Mouse (Mus musculus) intestine, postnatal 0 days (tissue): ENCODE results near the gene Gucy2d. TPM values are rescaled to one million over a fixed set of nuclear protein-coding genes. Genes with fewer than 3 reads are reported as not detected.

Experiments used
- ATAC-seq: fragments of 200-750 bp; cut with Nextera tagmentation; 2 replicates; pipeline ENCODE4 v1.8.0; 2017; ENCODE audit warnings: mild to moderate bottlenecking, moderate TSS enrichment, moderate library complexity
- H3K27ac ChIP-seq: fragments of 300-500 bp; sonication (generic); 2 replicates; pipeline ENCODE4 v1.5.1; 2014; ENCODE audit warnings: mild to moderate bottlenecking, low read depth, low read length, moderate library complexity
- H3K27me3 ChIP-seq: fragments of 300-500 bp; sonication (generic); replicated peaks from 2 replicates; pipeline ENCODE4 v1.6.1; 2014; ENCODE audit warnings: low read length, mixed read lengths; ENCODE audit not compliant: control insufficient read depth, insufficient read depth
- H3K36me3 ChIP-seq: fragments of 300-500 bp; sonication (generic); 2 replicates; pipeline ENCODE4 v1.6.1; 2014; ENCODE audit warnings: mild to moderate bottlenecking, moderate library complexity; ENCODE audit not compliant: control insufficient read depth, insufficient read depth
- H3K4me1 ChIP-seq: fragments of 300-500 bp; sonication (generic); replicated peaks from 2 replicates; pipeline ENCODE4 v1.6.1; 2014; ENCODE audit warnings: antibody characterized with exemption, low read length, mixed read lengths; ENCODE audit not compliant: control insufficient read depth, insufficient read depth
- H3K4me2 ChIP-seq: fragments of 300-500 bp; sonication (generic); replicated peaks from 2 replicates; pipeline ENCODE4 v1.6.1; 2014; ENCODE audit warnings: low read depth, mild to moderate bottlenecking, moderate library complexity
- H3K4me3 ChIP-seq: fragments of 300-500 bp; sonication (generic); 2 replicates; pipeline ENCODE4 v1.5.1; 2014; ENCODE audit warnings: low read depth, low read length
- H3K9ac ChIP-seq: fragments of 300-500 bp; sonication (generic); 2 replicates; pipeline ENCODE4 v1.6.1; 2014; ENCODE audit warnings: mild to moderate bottlenecking, low read depth, low read length
- H3K9me3 ChIP-seq: fragments of 300-500 bp; sonication (generic); 2 replicates; pipeline ENCODE4 v1.6.1; 2016; ENCODE audit warnings: mixed run types; ENCODE audit not compliant: control insufficient read depth
- CTCF ChIP-seq: sonication (generic); IDR thresholded peaks from 2 replicates; pipeline ENCODE4 v1.5.1; 2016; ENCODE audit warnings: low read depth, mild to moderate bottlenecking, control low read depth, antibody characterized with exemption, moderate library complexity
- WGBS: fragments of 180-500 bp; shearing (Covaris S2); extraction: QIAGEN DNeasy Blood & Tissue Kit; methylation state at CpG from one replicate; pipeline ENCODE4 v1.1.7; 2014; 5-methylcytosine and 5-hydroxymethylcytosine counted together
- polyA plus RNA-seq: library from polyadenylated mRNA; unstranded; fragments of >200 nt; fragmentation: Nextera tagmentation; extraction: Ambion mirVana; gene quantifications from 2 replicates; pipeline ENCODE4 v1.2.1, GENCODE M21; 2015

The Gucy2d gene
- polyA plus RNA-seq, 1 experiment from 2014 or later, result 4.5 TPM

GRCm38 (mm10) chr7:98423546-98423945, 16.7 kb upstream of the Gucy2d start:
- 67% methylated on average over 11 of the region's 11 CpGs for WGBS
- Histone ChIP-seq H3K9me3 (no peaks in the 10 kb centered on the region), H3K36me3 (no peaks in the 10 kb centered on the region), H3K27me3 (no peaks in the 10 kb centered on the region), H3K4me1 (no peaks in the 10 kb centered on the region), H3K4me3 (no peak overlapping the region), H3K9ac (no peak overlapping the region), H3K4me2 (no peak overlapping the region), H3K27ac (no peak overlapping the region)
- no peak for TF ChIP-seq CTCF
- no peak for ATAC-seq

- H3K9me3 ChIP-seq, result no peaks in the 10 kb centered on the region
- no peak overlapping the region for H3K4me3 ChIP-seq
- H3K9ac ChIP-seq, result no peak overlapping the region
- no peaks in the 10 kb centered on the region for H3K27me3 ChIP-seq
- 71% methylated on average over 6 of the region's 6 CpGs for WGBS
- no peak overlapping the region for H3K27ac ChIP-seq
- TF ChIP-seq CTCF, result no peak
- H3K4me1 ChIP-seq, result no peaks in the 10 kb centered on the region
- no peak for ATAC-seq
- no peaks in the 10 kb centered on the region for H3K36me3 ChIP-seq
- no peak overlapping the region for H3K4me2 ChIP-seq
Observed at GRCm38 (mm10) chr7:98424396-98424795, 15.8 kb upstream of the Gucy2d start.

- H3K27ac ChIP-seq, result no peak overlapping the region
- H3K4me1 ChIP-seq, result no peaks in the 10 kb centered on the region
- no peak overlapping the region for H3K4me3 ChIP-seq
- TF ChIP-seq CTCF, result no peak
- H3K9ac ChIP-seq, result no peak overlapping the region
- H3K27me3 ChIP-seq, result no peaks in the 10 kb centered on the region
- no peak for ATAC-seq
- no peak overlapping the region for H3K4me2 ChIP-seq
- H3K9me3 ChIP-seq, result no peaks in the 10 kb centered on the region
- WGBS, result 71% methylated on average over 3 of the region's 3 CpGs
- H3K36me3 ChIP-seq, result no peaks in the 10 kb centered on the region
Observed at GRCm38 (mm10) chr7:98425551-98425950, 14.7 kb upstream of the Gucy2d start.

- no peak overlapping the region for H3K4me3 ChIP-seq
- 63% methylated on average over 5 of the region's 5 CpGs for WGBS
- no peaks in the 10 kb centered on the region for H3K9me3 ChIP-seq
- ATAC-seq, result no peak
- no peak overlapping the region for H3K27ac ChIP-seq
- H3K27me3 ChIP-seq, result no peaks in the 10 kb centered on the region
- H3K4me1 ChIP-seq, result no peaks in the 10 kb centered on the region
- H3K36me3 ChIP-seq, result no peaks in the 10 kb centered on the region
- H3K4me2 ChIP-seq, result no peak overlapping the region
- no peak for TF ChIP-seq CTCF
- H3K9ac ChIP-seq, result no peak overlapping the region
Observed at GRCm38 (mm10) chr7:98426641-98427040, 13.6 kb upstream of the Gucy2d start.

- Histone ChIP-seq H3K4me3 (no peak overlapping the region), H3K27me3 (no peaks in the 10 kb centered on the region), H3K4me2 (no peak overlapping the region), H3K4me1 (no peaks in the 10 kb centered on the region), H3K27ac (no peak overlapping the region), H3K36me3 (no peaks in the 10 kb centered on the region), H3K9me3 (no peaks in the 10 kb centered on the region), H3K9ac (no peak overlapping the region)
- WGBS, result 77% methylated on average over 11 of the region's 11 CpGs
- ATAC-seq, result no peak
- TF ChIP-seq CTCF, result no peak
Observed at GRCm38 (mm10) chr7:98427115-98427835, 12.9 kb upstream of the Gucy2d start.

- no peak overlapping the region for H3K9ac ChIP-seq
- WGBS, result 77% methylated on average over 3 of the region's 3 CpGs
Observed at GRCm38 (mm10) chr7:98429579-98429978, 10.6 kb upstream of the Gucy2d start.

More at GRCm38 (mm10) chr7:98429579-98429978, 10.6 kb upstream of the Gucy2d start:
- Histone ChIP-seq H3K27me3 (no peaks in the 10 kb centered on the region), H3K27ac (no peak overlapping the region), H3K9me3 (no peaks in the 10 kb centered on the region), H3K4me2 (no peak overlapping the region), H3K36me3 (no peaks in the 10 kb centered on the region), H3K4me1 (no peaks in the 10 kb centered on the region), H3K4me3 (no peak overlapping the region)
- TF ChIP-seq CTCF, result no peak
- ATAC-seq, result no peak
